Mouse (Mus musculus) left cerebral cortex, postnatal 10 days (tissue): ENCODE measurements around the gene Trpv2. TPM values are rescaled to one million over a fixed set of nuclear protein-coding genes. Genes with fewer than 3 reads are reported as not detected.
A peak's percentile ranks its signal among the peaks of the same experiment; 100 is the strongest.
"Not testable (repeated sequence)": the region's sequence is repeated elsewhere in the genome, so short reads cannot be mapped to it uniquely, and the experiment has no call there.

ENCODE experiments used
- DNase-seq, 2 experiments: peaks; one replicate each; pipeline ENCODE4 v3.0.0; 2021 to 2022; ENCODE audit warnings: low spot score in 2 of 2, mixed read lengths in 1 of 2; ENCODE audit errors: extremely low spot score in 1 of 2
- intact Hi-C: fragments of 180-260 bp; cut with DNase I; formaldehyde crosslinking; loops from one replicate; pipeline ENCODE4 v1.15.1; 2025
- total RNA-seq, 2 experiments: library from RNA; stranded (reverse); gene quantifications; 2 replicates each; pipeline ENCODE4 v1.2.3; 2021

Trpv2 gene
- total RNA-seq, 2 experiments from 2014 or later: 27.8 to 30.0 TPM

- intact Hi-C loops: no loop called here
- no peak for DNase-seq
Observed at GRCm38 (mm10) chr11:62642023-62642844, 67.9 kb downstream of the Trpv2 start.

- DNase-seq: peak in 1 of 2 experiments; percentile 65
Observed at GRCm38 (mm10) chr11:62643011-62643631, 68.8 kb downstream of the Trpv2 start.

GRCm38 (mm10) chr11:62643681-62644363 is 69.5 kb downstream of the Trpv2 start:
- intact Hi-C loops: no loop called here
- no peak for DNase-seq

More at GRCm38 (mm10) chr11:62643011-62643631, 68.8 kb downstream of the Trpv2 start:
- intact Hi-C loops: no loop called here

GRCm38 (mm10) chr11:62644602-62645336 is 70.5 kb downstream of the Trpv2 start:
- DNase-seq: no peak
- intact Hi-C loops: no loop called here

GRCm38 (mm10) chr11:62645337-62645675 is 71.0 kb downstream of the Trpv2 start:
- DNase-seq: peak in 1 of 2 experiments; percentile 42
- intact Hi-C loops: no loop called here

GRCm38 (mm10) chr11:62645732-62646494 is 71.6 kb downstream of the Trpv2 start:
- peak in 1 of 2 experiments; percentile 81 for DNase-seq
- intact Hi-C loops: no loop called here

- intact Hi-C loops: no loop called here
Observed at GRCm38 (mm10) chr11:62646495-62646843, 72.2 kb downstream of the Trpv2 start.

GRCm38 (mm10) chr11:62646958-62647515 is 72.8 kb downstream of the Trpv2 start:
- no peak for DNase-seq
- intact Hi-C loops: no loop called here

More at GRCm38 (mm10) chr11:62646495-62646843, 72.2 kb downstream of the Trpv2 start:
- no peak for DNase-seq

- peak in 1 of 2 experiments; percentile 60 for DNase-seq
- intact Hi-C loops: loop anchor here (2.0 kb wide), 1 partner anchor 35 kb away; no protein-coding TSS in a partner anchor
Observed at GRCm38 (mm10) chr11:62647661-62648590, 73.6 kb downstream of the Trpv2 start, which contains the start of gene Lrrc75a. TSS of gene Lrrc75a (minus strand) at chr11:62648523.

- DNase-seq: peak; percentile 84 to 95
- intact Hi-C loops: loop anchor here (2.0 kb wide), 1 partner anchor 36 kb away; no protein-coding TSS in a partner anchor
Observed at GRCm38 (mm10) chr11:62648591-62649391, 74.5 kb downstream of the Trpv2 start, which contains the start of gene Mmgt2. TSS of gene Mmgt2 (plus strand) at chr11:62648664.

- not testable (repeated sequence) for DNase-seq
- intact Hi-C loops: loop anchor here (2.0 kb wide), 1 partner anchor 37 kb away; no protein-coding TSS in a partner anchor
Observed at GRCm38 (mm10) chr11:62649803-62650202, 75.5 kb downstream of the Trpv2 start.

Other genes starting within 250 kb of the Trpv2 start
- gene Pigl, start 116.0 kb upstream of the Trpv2 start, total RNA-seq: 1 to 10 TPM; 6.5 to 6.8 TPM
- gene Ncor1, start 115.9 kb upstream of the Trpv2 start, total RNA-seq: 100 to 1,000 TPM; 260 to 273 TPM
- 10 to 100 TPM; 38.0 to 42.0 TPM for gene Cenpv, start 35.2 kb upstream of the Trpv2 start, total RNA-seq
- gene Ubb, start 23.3 kb upstream of the Trpv2 start, total RNA-seq: 1,000 to 10,000 TPM; 1,760 to 1,780 TPM
- gene Lrrc75a, start 74.0 kb downstream of the Trpv2 start, total RNA-seq: 10 to 100 TPM; 13.0 to 14.2 TPM
- gene Mmgt2, start 74.2 kb downstream of the Trpv2 start, total RNA-seq: 10 to 100 TPM; 23.5 to 25.8 TPM
- 10 to 100 TPM; 16.8 to 19.1 TPM for gene Zfp287, start 157.4 kb downstream of the Trpv2 start, total RNA-seq
- not detected for gene Gm10428, start 178.6 kb downstream of the Trpv2 start, total RNA-seq
- gene Zfp286, start 215.0 kb downstream of the Trpv2 start, total RNA-seq: 10 to 100 TPM; 23.5 to 24.5 TPM
- gene Trim16, start 245.7 kb downstream of the Trpv2 start, total RNA-seq: 1 to 10 TPM; 4.8 to 6.0 TPM